Mouse (Mus musculus): ENCODE results near the gene Piwil1.

The Piwil1 gene

GRCm38 (mm10) chr5:128702224-128702623 lies at the start of gene Piwil1:
Piwil1 (plus strand) TSS chr5:128702524.
- DNase-seq: no peak

- no peak for DNase-seq
Measured at GRCm38 (mm10) chr5:128656496-128657135, 45.7 kb upstream of the Piwil1 start.

DNA sequence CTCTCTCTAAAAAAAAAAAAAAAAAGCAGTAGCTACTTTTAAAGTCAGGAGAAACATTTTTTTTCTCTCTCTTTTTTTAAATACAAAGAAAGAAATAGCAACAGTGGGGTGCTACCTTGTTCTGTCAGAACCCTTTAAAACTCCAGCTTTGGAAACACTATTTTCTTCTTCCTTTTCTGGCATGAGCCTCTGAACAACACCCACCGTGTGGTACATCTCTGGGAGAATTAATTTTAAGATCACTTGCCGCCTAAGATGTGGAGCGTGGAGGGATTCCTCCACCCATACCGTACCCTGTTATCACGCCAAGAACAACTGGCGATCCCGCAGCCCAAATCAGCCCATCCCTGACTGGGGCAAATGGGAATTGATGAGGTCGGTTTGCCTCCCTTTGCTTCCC lies 42.2 kb upstream of the Piwil1 start:
- no peak for DNase-seq

- no peak for DNase-seq
Measured at GRCm38 (mm10) chr5:128662881-128663280, 39.4 kb upstream of the Piwil1 start.

GRCm38 (mm10) chr5:128663976-128664375 lies 38.3 kb upstream of the Piwil1 start:
- DNase-seq: no peak

DNA sequence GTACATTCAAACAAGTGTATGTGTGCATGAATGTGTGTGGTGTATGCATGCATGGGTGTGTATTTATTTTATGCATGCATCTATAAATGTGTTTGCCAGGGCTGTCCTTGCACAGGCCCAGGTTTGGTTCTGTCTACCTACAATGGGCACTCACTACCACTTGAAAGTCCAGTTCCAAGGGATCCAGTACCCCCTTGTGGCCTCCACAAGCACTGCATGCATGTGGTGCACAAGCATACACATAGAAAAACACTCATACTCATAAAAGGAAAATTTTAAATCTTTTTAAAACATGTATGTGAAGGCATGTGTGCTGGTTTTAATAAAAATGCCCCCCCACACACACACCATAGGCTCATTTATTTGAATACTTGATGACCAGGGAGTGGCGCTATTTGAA lies 37.3 kb upstream of the Piwil1 start:
- DNase-seq: no peak

GRCm38 (mm10) chr5:128667303-128667702 lies 35.0 kb upstream of the Piwil1 start:
- DNase-seq: no peak

GRCm38 (mm10) chr5:128674124-128674523 lies 28.2 kb upstream of the Piwil1 start:
- no peak for DNase-seq

- DNase-seq: no peak
Measured at GRCm38 (mm10) chr5:128677373-128677772, 25.0 kb upstream of the Piwil1 start.

- no peak for DNase-seq
Measured at GRCm38 (mm10) chr5:128677861-128678260, 24.5 kb upstream of the Piwil1 start.

DNA sequence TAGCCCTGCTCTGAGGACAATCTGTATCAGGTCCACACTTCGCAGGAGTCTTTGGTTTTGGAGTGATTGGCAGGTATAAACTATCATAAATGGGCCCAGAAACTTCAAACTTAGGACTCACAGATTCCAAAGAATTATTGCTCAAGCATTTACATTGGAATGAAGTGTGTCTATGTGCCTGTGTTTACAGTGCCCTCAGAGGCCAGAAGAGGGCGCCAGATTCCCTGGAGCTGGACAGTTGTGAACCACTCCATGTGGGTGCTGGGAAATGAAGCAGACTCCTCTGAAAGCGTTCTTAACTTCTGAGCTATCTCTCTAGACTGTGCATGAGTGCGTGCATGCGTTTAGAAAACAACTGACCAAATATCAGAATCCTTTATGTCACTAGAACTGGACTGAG lies 20.9 kb upstream of the Piwil1 start:
- no peak for DNase-seq

- DNase-seq: no peak
Measured at GRCm38 (mm10) chr5:128684192-128684591, 18.1 kb upstream of the Piwil1 start.

- DNase-seq: no peak
Measured at GRCm38 (mm10) chr5:128684621-128685020, 17.7 kb upstream of the Piwil1 start.

GRCm38 (mm10) chr5:128687139-128687538 lies 15.2 kb upstream of the Piwil1 start:
- no peak for DNase-seq

GRCm38 (mm10) chr5:128694107-128694506 lies 8.2 kb upstream of the Piwil1 start:
- DNase-seq: no peak

GRCm38 (mm10) chr5:128694611-128695325 lies 7.6 kb upstream of the Piwil1 start:
- no peak for DNase-seq

GRCm38 (mm10) chr5:128696824-128697223 lies 5.5 kb upstream of the Piwil1 start:
- no peak for DNase-seq

GRCm38 (mm10) chr5:128700716-128701115 lies 1.6 kb upstream of the Piwil1 start:
- DNase-seq: no peak

- no peak for DNase-seq
Measured at GRCm38 (mm10) chr5:128703688-128704087, 1.4 kb downstream of the Piwil1 start.

GRCm38 (mm10) chr5:128704134-128704904 lies 2.0 kb downstream of the Piwil1 start:
- no peak for DNase-seq

- DNase-seq: no peak
Measured at GRCm38 (mm10) chr5:128706467-128706866, 4.1 kb downstream of the Piwil1 start.

- no peak for DNase-seq
Measured at GRCm38 (mm10) chr5:128707271-128707670, 4.9 kb downstream of the Piwil1 start.

GRCm38 (mm10) chr5:128708929-128709328 lies 6.6 kb downstream of the Piwil1 start:
- no peak for DNase-seq

DNA sequence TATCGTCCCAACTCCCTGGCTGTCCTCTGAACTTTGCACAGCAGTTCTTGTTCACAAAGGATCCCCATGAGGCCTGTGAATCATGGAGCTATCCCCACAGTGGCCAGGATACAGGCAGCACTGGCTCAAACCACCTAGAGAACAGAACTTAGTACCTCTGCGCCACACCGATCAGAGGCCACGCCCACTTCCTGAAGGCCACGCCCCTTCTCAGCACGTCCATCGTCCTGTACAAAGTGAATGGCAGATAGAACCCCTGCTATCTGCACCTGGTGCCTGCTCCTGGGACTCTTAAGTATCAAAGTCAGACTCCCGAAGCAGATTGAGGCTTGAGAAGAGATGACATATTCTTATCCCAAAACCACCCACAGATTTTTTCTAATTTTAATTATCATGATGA lies 8.3 kb downstream of the Piwil1 start:
- no peak for DNase-seq
